Mouse (Mus musculus): ENCODE data around the gene Ccnq.
"Not testable (repeated sequence)": the region's sequence is repeated elsewhere in the genome, so short reads cannot be mapped to it uniquely, and the experiment has no call there.

Gene Ccnq

GRCm38 (mm10) chr11:78762201-78762600 is 10.7 kb upstream of the Ccnq start:
- in situ Hi-C loops (cut with MboI, MseI) = no loop called here

- in situ Hi-C loops (cut with MboI, MseI) = no loop called here
Observed at GRCm38 (mm10) chr11:78761086-78761485, 9.6 kb upstream of the Ccnq start.

GRCm38 (mm10) chr11:78755299-78755698 is 3.8 kb upstream of the Ccnq start:
- in situ Hi-C loops (cut with MboI, MseI) = no loop called here

- in situ Hi-C loops (cut with MboI, MseI) = not testable (repeated sequence)
Observed at GRCm38 (mm10) chr11:78754177-78754576, 2.6 kb upstream of the Ccnq start.

- in situ Hi-C loops (cut with MboI, MseI) = no loop called here
Observed at GRCm38 (mm10) chr11:78753183-78753582, 1.7 kb upstream of the Ccnq start.

GRCm38 (mm10) chr11:78751843-78752203 is 294 bp upstream of the Ccnq start:
- in situ Hi-C loops (cut with MboI, MseI) = no loop called here

GRCm38 (mm10) chr11:78746264-78746663 is 5.3 kb downstream of the Ccnq start:
- in situ Hi-C loops (cut with MboI, MseI) = no loop called here

- in situ Hi-C loops (cut with MboI, MseI) = no loop called here
Observed at GRCm38 (mm10) chr11:78745475-78745874, 6.1 kb downstream of the Ccnq start.

GRCm38 (mm10) chr11:78742461-78742860 is 9.1 kb downstream of the Ccnq start:
- in situ Hi-C loops (cut with MboI, MseI) = no loop called here

- in situ Hi-C loops (cut with MboI, MseI) = no loop called here
Observed at GRCm38 (mm10) chr11:78741958-78742357, 9.6 kb downstream of the Ccnq start.

GRCm38 (mm10) chr11:78739361-78739760 is 12.2 kb downstream of the Ccnq start:
- in situ Hi-C loops (cut with MboI, MseI) = no loop called here

- in situ Hi-C loops (cut with MboI, MseI) = no loop called here
Observed at GRCm38 (mm10) chr11:78736877-78737408, 14.6 kb downstream of the Ccnq start.

- in situ Hi-C loops (cut with MboI, MseI) = no loop called here
Observed at GRCm38 (mm10) chr11:78735168-78735567, 16.4 kb downstream of the Ccnq start.

- in situ Hi-C loops (cut with MboI, MseI) = no loop called here
Observed at GRCm38 (mm10) chr11:78732619-78733018, 18.9 kb downstream of the Ccnq start.

GRCm38 (mm10) chr11:78730902-78731301 is 20.6 kb downstream of the Ccnq start:
- in situ Hi-C loops (cut with MboI, MseI) = no loop called here

GRCm38 (mm10) chr11:78728041-78728440 is 23.5 kb downstream of the Ccnq start:
- in situ Hi-C loops (cut with MboI, MseI) = loop anchor here (10.0 kb wide), 1 partner anchor 497 kb away; no protein-coding TSS in a partner anchor

- in situ Hi-C loops (cut with MboI, MseI) = loop anchor here (10.0 kb wide), 1 partner anchor 498 kb away; no protein-coding TSS in a partner anchor
Observed at GRCm38 (mm10) chr11:78726366-78726765, 25.2 kb downstream of the Ccnq start.

GRCm38 (mm10) chr11:78724792-78725191 is 26.7 kb downstream of the Ccnq start:
- in situ Hi-C loops (cut with MboI, MseI) = loop anchor here (10.0 kb wide), 1 partner anchor 500 kb away; no protein-coding TSS in a partner anchor

- in situ Hi-C loops (cut with MboI, MseI) = loop anchor here (10.0 kb wide), 1 partner anchor 503 kb away; no protein-coding TSS in a partner anchor
Observed at GRCm38 (mm10) chr11:78721419-78721818, 30.1 kb downstream of the Ccnq start.

GRCm38 (mm10) chr11:78717655-78718054 is 33.9 kb downstream of the Ccnq start:
- in situ Hi-C loops (cut with MboI, MseI) = no loop called here

- in situ Hi-C loops (cut with MboI, MseI) = no loop called here
Observed at GRCm38 (mm10) chr11:78708642-78709041, 42.9 kb downstream of the Ccnq start.

GRCm38 (mm10) chr11:78706026-78706425 is 45.5 kb downstream of the Ccnq start:
- in situ Hi-C loops (cut with MboI, MseI) = no loop called here

GRCm38 (mm10) chr11:78703085-78703484 is 48.4 kb downstream of the Ccnq start:
- in situ Hi-C loops (cut with MboI, MseI) = no loop called here

- in situ Hi-C loops (cut with MboI, MseI) = no loop called here
Observed at GRCm38 (mm10) chr11:78702319-78702718, 49.2 kb downstream of the Ccnq start.
